Mouse (Mus musculus) MEL (cell line): ENCODE measurements around the gene Edem3. TPM values are rescaled to one million over a fixed set of nuclear protein-coding genes. Genes with fewer than 3 reads are reported as not detected.

ENCODE experiments used
- DNase-seq: peaks from one replicate; pipeline ENCODE4 v3.0.0; 2011; ENCODE audit warnings: low read depth, low spot score
- H3K27ac ChIP-seq: 2 replicates; pipeline ENCODE4 v1.5.1; 2012; ENCODE audit warnings: low read depth, mild to moderate bottlenecking, control low read depth, low read length, moderate library complexity; ENCODE audit not compliant: control insufficient read depth
- H3K27me3 ChIP-seq, 2 experiments: fragments of 150-350 bp in 1 of 2; sonication (generic) in 1 of 2; 2 replicates each; pipeline ENCODE4 v1.6.1; 2012; ENCODE audit warnings: low read length in 2 of 2, mild to moderate bottlenecking in 2 of 2, improper control_type of control experiment in 1 of 2, moderate library complexity in 1 of 2; ENCODE audit not compliant: insufficient read depth in 2 of 2, control insufficient read depth in 1 of 2
- H3K36me3 ChIP-seq, 2 experiments: 2 replicates each; pipeline ENCODE4 v1.6.1; 2012 to 2014; ENCODE audit warnings: low read length in 2 of 2, improper control_type of control experiment in 1 of 2, inconsistent platforms in 1 of 2, mild to moderate bottlenecking in 1 of 2; ENCODE audit not compliant: insufficient read depth in 2 of 2, control insufficient read depth in 1 of 2
- H3K4me1 ChIP-seq, 2 experiments: fragments of 150-350 bp in 1 of 2; sonication (generic) in 1 of 2; 2 replicates each; pipeline ENCODE4 v1.6.1; 2012; ENCODE audit warnings: low read length in 2 of 2, improper control_type of control experiment in 1 of 2, mild to moderate bottlenecking in 1 of 2; ENCODE audit not compliant: insufficient read depth in 2 of 2, control insufficient read depth in 1 of 2
- H3K4me3 ChIP-seq, 2 experiments: fragments of 150-350 bp in 1 of 2; sonication (generic) in 1 of 2; 2 replicates each; pipeline ENCODE4 v1.5.1; 2012; ENCODE audit warnings: low read depth in 2 of 2, low read length in 2 of 2, mild to moderate bottlenecking in 2 of 2, moderate library complexity in 2 of 2, control low read depth in 1 of 2, improper control_type of control experiment in 1 of 2; ENCODE audit not compliant: control insufficient read depth in 1 of 2, insufficient read depth in 1 of 2
- H3K79me2 ChIP-seq: 2 replicates; pipeline ENCODE4 v1.6.1; 2012; ENCODE audit warnings: mild to moderate bottlenecking, low read length, moderate library complexity; ENCODE audit not compliant: control insufficient read depth, poor library complexity, insufficient read depth
- H3K9ac ChIP-seq: 2 replicates; pipeline ENCODE4 v1.6.1; 2012; ENCODE audit warnings: low read depth, mild to moderate bottlenecking, control low read depth, low read length, moderate library complexity; ENCODE audit not compliant: control insufficient read depth, poor library complexity, severe bottlenecking
- H3K9me3 ChIP-seq: fragments of 150-350 bp; sonication (generic); replicated peaks from 2 replicates; pipeline ENCODE4 v1.6.1; 2012; ENCODE audit warnings: mild to moderate bottlenecking, low read length, improper control_type of control experiment, moderate library complexity; ENCODE audit not compliant: insufficient read depth
- CTCF ChIP-seq, 3 experiments: IDR thresholded peaks in 2 of 3; conservative IDR thresholded peaks in 1 of 3; 2 replicates each; pipeline ENCODE4 v1.5.1; 2011 to 2012; ENCODE audit warnings: low read length in 3 of 3, low read depth in 2 of 3, mild to moderate bottlenecking in 2 of 3, improper control_type of control experiment in 1 of 3, inconsistent platforms in 1 of 3, mixed read lengths in 1 of 3, moderate library complexity in 1 of 3; ENCODE audit not compliant: control insufficient read depth in 1 of 3, insufficient read depth in 1 of 3, poor library complexity in 1 of 3, severe bottlenecking in 1 of 3
- ETS1 ChIP-seq: IDR thresholded peaks from 2 replicates; pipeline ENCODE4 v1.6.1; 2012; ENCODE audit warnings: low read depth, mild to moderate bottlenecking, inconsistent platforms, low read length, improper control_type of control experiment, moderate library complexity
- GABPA ChIP-seq: IDR thresholded peaks from 2 replicates; pipeline ENCODE4 v1.6.1; 2012; ENCODE audit warnings: low read depth, mild to moderate bottlenecking, inconsistent platforms, low read length, improper control_type of control experiment, moderate library complexity
- JUND ChIP-seq: IDR thresholded peaks from 2 replicates; pipeline ENCODE4 v1.6.1; 2011; ENCODE audit warnings: low read depth, mild to moderate bottlenecking, improper control_type of control experiment, low read length
- KAT2A ChIP-seq: conservative IDR thresholded peaks from 2 replicates; pipeline ENCODE4 v1.6.1; 2012; ENCODE audit warnings: low read depth, low read length, improper control_type of control experiment, inconsistent platforms
- MAX ChIP-seq: IDR thresholded peaks from 2 replicates; pipeline ENCODE4 v1.6.1; 2011; ENCODE audit warnings: low read length, improper control_type of control experiment
- POLR2AphosphoS2 ChIP-seq: IDR thresholded peaks from 2 replicates; pipeline ENCODE4 v1.6.1; 2011; ENCODE audit warnings: low read length, improper control_type of control experiment
- RAD21 ChIP-seq: IDR thresholded peaks from 2 replicates; pipeline ENCODE4 v1.6.1; 2011; ENCODE audit warnings: mild to moderate bottlenecking, low read depth, low read length, improper control_type of control experiment
- RCOR1 ChIP-seq: IDR thresholded peaks from 2 replicates; pipeline ENCODE4 v1.6.1; 2012; ENCODE audit warnings: low read depth, mild to moderate bottlenecking, inconsistent platforms, low read length, improper control_type of control experiment
- TAL1 ChIP-seq: IDR thresholded peaks from 2 replicates; pipeline ENCODE4 v1.6.1; 2012; ENCODE audit warnings: mild to moderate bottlenecking, inconsistent platforms, low read length, moderate library complexity, mixed read lengths
- TBP ChIP-seq: IDR thresholded peaks from 2 replicates; pipeline ENCODE4 v1.8.0; 2011; ENCODE audit warnings: low read depth, low read length, improper control_type of control experiment
- TCF12 ChIP-seq: IDR thresholded peaks from 2 replicates; pipeline ENCODE4 v1.6.1; 2014; ENCODE audit warnings: low read depth, mild to moderate bottlenecking, inconsistent platforms, low read length, improper control_type of control experiment, moderate library complexity
- UBTF ChIP-seq: IDR thresholded peaks from 2 replicates; pipeline ENCODE4 v1.6.1; 2012; ENCODE audit warnings: low read depth, mild to moderate bottlenecking, inconsistent platforms, low read length, improper control_type of control experiment, moderate library complexity, borderline replicate concordance; ENCODE audit not compliant: insufficient read depth
- ZC3H11A ChIP-seq: IDR thresholded peaks from 2 replicates; pipeline ENCODE4 v1.6.1; 2012; ENCODE audit warnings: low read depth, mild to moderate bottlenecking, inconsistent platforms, low read length, improper control_type of control experiment
- polyA plus RNA-seq, 2 experiments: library from polyadenylated mRNA; stranded (reverse) in 1 of 2; unstranded in 1 of 2; fragments of >175 nt in 1 of 2; fragments of >200 nt in 1 of 2; gene quantifications; 2 replicates each; pipeline versions ENCODE4 v1.2.1 to v1.2.4; 2012; ENCODE audit warnings: low replicate concordance in 2 of 2, low read depth in 1 of 2; ENCODE audit not compliant: insufficient read length in 2 of 2, insufficient read depth in 1 of 2, missing spikeins in 1 of 2
- total RNA-seq: library from RNA; depleted of rRNA; stranded (reverse); fragments of 300-350 nt; gene quantifications from 2 replicates; pipeline ENCODE4 v1.2.3, GENCODE M21; 2012

The Edem3 gene
- total and polyA plus RNA-seq, 3 experiments: 11.6 to 15.6 TPM; not detected in 1

DNA sequence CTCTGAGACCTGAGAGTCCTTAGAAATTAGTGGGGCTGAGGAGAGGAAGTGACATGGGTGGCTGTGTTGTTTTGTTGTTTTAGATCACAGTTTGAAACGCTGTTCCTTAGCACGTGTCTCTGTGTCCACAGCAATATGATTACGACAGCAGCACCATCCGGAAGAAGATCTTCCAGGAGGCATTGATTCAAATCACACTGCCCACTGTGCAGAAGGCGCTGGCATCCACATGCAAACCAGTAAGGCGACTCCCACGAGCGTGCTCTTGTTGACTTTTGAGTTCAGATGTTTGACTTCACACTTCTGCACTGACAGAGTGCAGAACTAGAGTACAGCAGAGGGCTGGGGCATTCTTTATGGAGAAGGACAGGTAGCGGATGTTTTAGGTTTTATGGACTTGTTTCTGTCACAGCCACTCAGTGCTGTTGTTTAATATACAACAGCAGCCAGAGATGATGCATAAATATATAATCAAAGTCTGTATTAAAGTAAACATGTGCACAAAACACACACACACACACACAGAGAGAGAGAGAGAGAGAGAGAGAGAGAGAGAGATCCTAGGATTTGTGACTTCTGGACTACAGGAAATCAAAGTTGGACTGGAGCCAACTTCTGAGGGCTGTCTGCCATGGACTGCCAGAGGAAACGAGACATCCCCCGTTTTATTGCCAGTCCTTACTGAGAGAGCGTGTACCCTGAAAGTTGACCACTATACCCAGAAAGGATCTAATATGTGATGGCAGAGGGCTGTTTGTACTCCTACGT, 46.0 kb upstream of the Edem3 start:
- no peak overlapping the region for H3K4me3 ChIP-seq
- no peaks in the 10 kb centered on the region for H3K27me3 ChIP-seq
- no peak for TF ChIP-seq KAT2A
- no peak for TF ChIP-seq ZC3H11A
- no peak for TF ChIP-seq TCF12
- no peak for TF ChIP-seq RAD21
- no peak for TF ChIP-seq POLR2AphosphoS2
- no peak overlapping the region for H3K27ac ChIP-seq
- H3K36me3 ChIP-seq: peaks cover 0 to 11% of the 10 kb centered on the region in 2 experiments; a peak in 3 of 4 replicates
- peaks cover 0 to 2% of the 10 kb centered on the region in 2 experiments; a peak in 1 of 4 replicates for H3K4me1 ChIP-seq
- no peak for DNase-seq
- H3K9me3 ChIP-seq: no peaks in the 10 kb centered on the region
- no peak overlapping the region for H3K9ac ChIP-seq
- H3K79me2 ChIP-seq: no peaks in the 10 kb centered on the region

DNA sequence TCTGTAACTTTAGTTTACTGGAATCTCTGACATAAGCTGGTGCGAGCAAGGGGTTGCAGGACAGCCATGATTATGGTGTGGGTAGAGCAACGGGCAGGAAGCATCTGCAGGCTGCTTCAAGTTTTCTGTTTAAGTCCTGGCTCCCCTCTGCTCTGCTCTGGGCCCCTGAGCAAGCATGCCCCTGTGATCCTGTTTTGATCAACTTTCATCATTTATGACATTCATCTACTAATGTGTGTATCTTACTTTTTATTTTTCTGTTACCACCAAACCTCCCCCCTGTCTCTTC, 45.5 kb upstream of the Edem3 start:
- peaks cover 0 to 11% of the 10 kb centered on the region in 2 experiments; a peak in 3 of 4 replicates for H3K36me3 ChIP-seq
- H3K9me3 ChIP-seq: no peaks in the 10 kb centered on the region
- TF ChIP-seq JUND: no peak
- no peak for TF ChIP-seq UBTF
- TF ChIP-seq CTCF (IDR thresholded peaks at IDR 0.05 in 2 of 3, conservative IDR thresholded peaks at IDR 0.05 in 1 of 3; ENCODE audit: control insufficient read depth in 1 of 3, insufficient read depth in 1 of 3, low read depth in 2 of 3, low read length in 3 of 3, poor library complexity in 1 of 3, severe bottlenecking in 1 of 3): no peak
- TF ChIP-seq TBP: no peak
- no peak for TF ChIP-seq ETS1
- no peak for TF ChIP-seq KAT2A
- no peak for TF ChIP-seq MAX
- no peak for TF ChIP-seq TAL1
- TF ChIP-seq ZC3H11A: no peak
- no peak for TF ChIP-seq GABPA
- TF ChIP-seq RCOR1: no peak
- DNase-seq: no peak
- no peak overlapping the region for H3K4me3 ChIP-seq
- no peaks in the 10 kb centered on the region for H3K79me2 ChIP-seq
- no peak overlapping the region for H3K9ac ChIP-seq
- no peaks in the 10 kb centered on the region for H3K27me3 ChIP-seq
- H3K4me1 ChIP-seq: peaks cover 0 to 2% of the 10 kb centered on the region in 2 experiments; a peak in 1 of 4 replicates
- H3K27ac ChIP-seq: no peak overlapping the region
